Mouse (Mus musculus): ENCODE results near the gene Rcbtb2. TPM values are rescaled to one million over a fixed set of nuclear protein-coding genes. Genes with fewer than 3 reads are reported as not detected.

Gene Rcbtb2
- total RNA-seq, 2 experiments from 2014 or later = 17.3 TPM

DNA sequence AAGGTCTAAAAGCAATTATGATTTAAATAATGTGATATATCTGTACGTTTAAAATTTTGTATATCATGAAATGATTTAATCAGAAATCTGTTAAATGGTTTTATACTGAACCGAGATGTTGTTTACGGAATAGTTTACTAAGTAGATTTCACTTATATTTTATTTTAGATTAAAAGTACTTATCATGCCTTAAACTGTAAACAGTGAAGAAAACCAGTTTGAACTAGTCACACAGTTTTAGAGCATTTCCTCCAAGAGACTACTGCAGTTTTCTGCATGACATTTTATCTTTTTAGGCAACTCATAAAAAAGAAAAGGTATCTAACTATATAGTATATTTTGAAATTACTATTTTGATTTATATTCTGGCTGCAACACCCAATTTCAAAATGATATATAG is 117.0 kb downstream of the Rcbtb2 start:
- intact Hi-C loops (cut with DNase I) = no loop called here
- no peak for DNase-seq (ENCODE audit: low spot score in 2 of 2)

GRCm38 (mm10) chr14:73244061-73244597 is 121.3 kb downstream of the Rcbtb2 start:
- DNase-seq (ENCODE audit: low spot score in 2 of 2) = no peak
- intact Hi-C loops (cut with DNase I) = no loop called here

GRCm38 (mm10) chr14:73250056-73250455 is 127.2 kb downstream of the Rcbtb2 start:
- intact Hi-C loops (cut with DNase I) = no loop called here
- no peak for DNase-seq (ENCODE audit: low spot score in 2 of 2)

- peak in 1 of 2 experiments; percentile 51 for DNase-seq (ENCODE audit: low spot score in 2 of 2)
- intact Hi-C loops (cut with DNase I) = no loop called here
These were observed 129.4 kb downstream of the Rcbtb2 start for GRCm38 (mm10) chr14:73252276-73252675.

DNA sequence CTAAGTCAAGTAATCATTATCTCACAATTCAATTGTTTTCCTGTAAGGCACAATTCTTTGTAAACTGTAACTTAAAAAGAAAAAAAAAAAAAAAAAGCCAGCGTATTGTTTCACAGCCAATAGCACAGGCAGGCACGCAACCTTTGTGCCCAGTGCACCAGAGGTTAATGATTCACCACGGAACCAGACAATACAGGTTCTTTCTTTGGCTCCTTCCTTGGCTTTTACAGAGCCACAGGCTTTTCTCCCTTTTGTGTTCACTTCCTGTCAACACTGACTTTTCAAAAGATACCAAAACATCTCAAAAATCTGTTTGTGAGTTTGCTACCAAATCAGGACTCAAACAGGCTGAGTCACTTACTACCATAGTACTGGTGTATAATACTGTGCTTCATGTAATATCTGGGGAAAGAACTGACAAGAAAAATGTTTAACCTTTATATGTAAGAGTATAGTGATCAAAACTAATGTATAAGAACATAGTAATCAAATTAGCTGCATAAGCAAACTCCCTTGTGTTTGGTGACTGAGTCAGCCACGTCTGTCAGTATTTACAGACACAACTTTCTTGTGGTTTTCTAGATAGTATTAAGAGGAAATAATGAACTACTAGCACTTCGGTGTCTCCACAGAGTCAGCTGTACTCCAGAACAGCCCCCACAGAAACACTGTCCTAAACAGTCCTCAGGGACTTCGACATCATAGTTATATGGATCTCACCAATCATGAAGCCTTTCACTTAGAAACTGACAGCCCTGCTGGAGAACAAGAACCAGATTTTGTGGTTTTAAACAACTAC is 130.8 kb downstream of the Rcbtb2 start:
- no peak for DNase-seq (ENCODE audit: low spot score in 2 of 2)
- intact Hi-C loops (cut with DNase I) = no loop called here

- no peak for DNase-seq (ENCODE audit: low spot score in 2 of 2)
- intact Hi-C loops (cut with DNase I) = no loop called here
These were observed 131.6 kb downstream of the Rcbtb2 start for GRCm38 (mm10) chr14:73254412-73254811.

GRCm38 (mm10) chr14:73255426-73255970 is 132.7 kb downstream of the Rcbtb2 start:
- intact Hi-C loops (cut with DNase I) = no loop called here
- peak in 1 of 2 experiments; percentile 30 for DNase-seq (ENCODE audit: low spot score in 2 of 2)

- no peak for DNase-seq (ENCODE audit: low spot score in 2 of 2)
- intact Hi-C loops (cut with DNase I) = no loop called here
These were observed 134.5 kb downstream of the Rcbtb2 start for GRCm38 (mm10) chr14:73257348-73257747.

Small RNAs within 50 kb of the gene (microRNA-seq; reads per million reads assigned to microRNA genes)
- 0 reads per million in 2 experiments for gene Mir687

Other genes with a start within 250 kb of the Rcbtb2 start
- 1 to 10 TPM in 1 of 2 experiments, under 1 TPM in 1; 0.71 to 1.8 TPM for gene Cysltr2, start 73.9 kb upstream of the Rcbtb2 start, total RNA-seq (2021)
- gene Lpar6, start 114.9 kb downstream of the Rcbtb2 start, total RNA-seq (2021) = 1 to 10 TPM; 1.4 to 1.6 TPM
- gene Rb1, start 202.8 kb downstream of the Rcbtb2 start, total RNA-seq (2021) = 10 to 100 TPM; 31.1 to 33.1 TPM

Data from left cerebral cortex, postnatal 25 days (tissue).